Mouse (Mus musculus) MEL-GATA-1-ER (cell line): Measurements from ENCODE around the gene Bloc1s3.

Source experiments
- DNase-seq: peaks from one replicate; pipeline ENCODE4 v3.0.0-alpha.2; 2012; ENCODE audit warnings: low read depth; ENCODE audit errors: extremely low read depth

The Bloc1s3 gene

DNA sequence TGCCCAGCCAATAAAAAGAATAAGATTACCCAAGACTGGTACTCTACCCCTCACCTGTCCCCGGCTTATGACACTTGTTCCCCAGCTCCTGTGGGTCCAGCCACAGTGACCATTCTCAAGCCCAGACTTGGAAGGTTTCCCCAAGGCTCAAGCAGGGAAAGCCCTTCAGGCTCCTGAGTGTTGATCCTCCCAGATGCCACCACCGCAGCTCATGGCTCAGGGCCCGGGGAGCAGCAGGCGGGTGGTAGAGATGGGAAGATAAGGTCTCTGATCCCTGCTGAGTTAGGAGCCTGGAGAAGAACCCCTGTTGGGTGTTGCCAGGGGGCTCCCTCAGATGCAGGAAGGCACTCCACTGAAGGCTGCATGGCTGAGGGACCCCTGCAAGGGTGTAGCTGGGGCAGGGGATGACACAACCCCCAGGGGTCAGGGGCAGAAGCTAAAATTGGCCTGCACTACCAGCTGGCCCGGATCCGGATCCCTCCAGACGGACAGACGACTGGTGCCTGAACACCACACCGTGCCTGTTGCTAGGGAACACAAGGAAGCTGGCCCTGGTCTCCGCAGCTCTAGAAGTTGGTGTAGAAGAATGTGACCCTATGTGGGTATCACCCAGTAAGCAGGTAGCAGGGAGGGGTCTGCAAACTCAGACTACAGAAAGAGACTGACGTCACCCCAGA lies 52.2 kb downstream of the Bloc1s3 start:
- DNase-seq: no peak

DNA sequence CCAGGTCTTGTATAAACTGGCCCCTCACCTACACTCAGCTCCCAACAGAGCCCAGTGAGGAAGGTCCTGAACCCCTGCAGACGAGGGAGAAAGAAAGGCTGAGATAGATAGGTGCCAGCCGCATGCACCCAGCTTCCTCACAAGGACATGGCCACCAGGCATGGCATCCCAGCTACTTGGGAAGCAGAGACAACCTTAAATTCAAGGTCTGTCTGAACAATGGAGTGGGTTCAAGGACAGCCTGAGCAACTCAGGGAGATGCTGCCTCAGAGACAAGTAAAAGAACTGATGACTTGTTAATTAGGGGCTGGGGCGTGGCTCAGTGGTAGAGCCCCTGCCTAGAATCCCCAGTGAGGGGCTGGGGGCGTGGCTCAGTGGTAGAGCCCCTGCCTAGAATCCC lies 53.0 kb downstream of the Bloc1s3 start:
- no peak for DNase-seq
